Mouse (Mus musculus): Measurements from ENCODE around the gene Nanos1.

DNA sequence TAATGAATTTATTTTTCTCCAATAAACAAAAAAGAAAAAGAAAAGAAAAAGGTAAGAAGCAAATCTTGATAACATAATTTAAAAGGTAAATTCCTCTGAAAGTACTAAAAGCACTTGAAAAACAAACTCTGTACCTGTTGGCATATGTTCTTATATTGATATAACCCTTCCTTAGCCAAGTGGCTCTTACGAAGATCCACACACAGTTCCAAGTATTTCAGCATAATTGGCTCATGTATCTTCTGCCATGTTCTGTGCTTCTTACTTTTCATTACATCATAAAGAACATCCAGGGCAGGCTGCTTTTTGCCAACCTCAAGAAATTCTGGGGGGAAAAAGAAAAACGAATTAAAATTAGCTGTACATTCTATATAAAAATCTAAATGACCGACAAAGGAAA, 26.2 kb downstream of the Nanos1 start:
- TF ChIP-seq CTCF (conservative IDR thresholded peaks at IDR 0.05; ENCODE audit: insufficient read depth, insufficient read length, low read depth, low read length) = no peak
- TF ChIP-seq POLR2A (IDR thresholded peaks at IDR 0.05; ENCODE audit: low read depth, low read length) = no peak
